In genomic region chr7:4690387-4690786, GRCm38 (mm10) we compare ENCODE assay signal across 8 mouse cellular contexts. TPM values are rescaled to one million over a fixed set of nuclear protein-coding genes. Genes with fewer than 3 reads are reported as not detected.
DNase-seq lines count a peak whose midpoint lies in the region; ATAC-seq and TF ChIP-seq lines count a peak whose summit lies in the region.

TSS of gene Brsk1 (plus strand) at chr7:4690604.

- H3K27me3 ChIP-seq in forebrain, embryonic 10.5 days (ENCODE audit: poor library complexity, severe bottlenecking) = no peaks in the 10 kb centered on the region
- H3K27me3 ChIP-seq in heart, postnatal 0 days (ENCODE audit: control insufficient read depth, insufficient read depth, low read length) = no peaks in the 10 kb centered on the region

- H3K9ac ChIP-seq in heart, postnatal 0 days (replicated peaks; ENCODE audit: low read depth, low read length) = peak within 1 kb of the TSS; percentile 93

- ATAC-seq in heart, postnatal 0 days (ENCODE audit: insufficient read depth, low read depth) = peak; percentile 70
- ATAC-seq in megakaryocyte, adult 5-6 weeks (ENCODE audit: poor library complexity, severe bottlenecking) = no peak

- 0% methylated on average over 10 of the region's 18 CpGs for WGBS in forebrain, embryonic 10.5 days
- 2% methylated on average over 6 of the region's 18 CpGs for WGBS in heart, postnatal 0 days
- WGBS in lung, adult 2 months = 1% methylated on average over 6 of the region's 18 CpGs

- peak; percentile 48 for DNase-seq in thymus, postnatal 14 days
- no peak for DNase-seq in thymus, adult 18-20 months
- peak; percentile 94 for DNase-seq in forebrain, embryonic 10.5 days (ENCODE audit: extremely low spot score, low spot score)
- peak; percentile 16 for DNase-seq in heart, postnatal 0 days (ENCODE audit: low spot score)
- peak; percentile 86 for DNase-seq in layer of hippocampus, adult 9-11 months
- no peak for DNase-seq in lung, adult 2 months
- DNase-seq in ovary, postnatal 36 days (ENCODE audit: low spot score) = peak; percentile 54

- TF ChIP-seq EP300 in heart, postnatal 0 days (IDR thresholded peaks at IDR 0.05; ENCODE audit: low read depth) = no peak

- TF ChIP-seq POLR2A in lung, adult 2 months (IDR thresholded peaks at IDR 0.05; ENCODE audit: borderline replicate concordance, extremely low read depth, low read depth, low read length) = no peak

- peaks cover 31% of the 10 kb centered on the region for H3K36me3 ChIP-seq in forebrain, embryonic 10.5 days (replicated peaks)
- no peaks in the 10 kb centered on the region; the same call in 1 of the 2 replicates for H3K36me3 ChIP-seq in heart, postnatal 0 days (replicated peaks; ENCODE audit: control insufficient read depth, insufficient read depth, low read length)

- TF ChIP-seq CTCF in heart, postnatal 0 days (IDR thresholded peaks at IDR 0.05; ENCODE audit: low read depth) = no peak
- no peak for TF ChIP-seq CTCF in lung, adult 2 months (IDR thresholded peaks at IDR 0.05; ENCODE audit: insufficient read depth, low read length)

- peak within 1 kb of the TSS; percentile 100 for H3K27ac ChIP-seq in forebrain, embryonic 10.5 days
- H3K27ac ChIP-seq in heart, postnatal 0 days (ENCODE audit: low read depth) = peak within 1 kb of the TSS; percentile 71

- H3K4me3 ChIP-seq in forebrain, embryonic 10.5 days = peak within 1 kb of the TSS; percentile 99
- H3K4me3 ChIP-seq in heart, postnatal 0 days (ENCODE audit: low read depth, low read length) = peak within 1 kb of the TSS; percentile 74
- H3K4me3 ChIP-seq in lung, adult 2 months (replicated peaks; ENCODE audit: extremely low read depth, low read depth, low read length) = peak within 1 kb of the TSS; percentile 37

- peaks cover 30% of the 10 kb centered on the region for H3K4me1 ChIP-seq in forebrain, embryonic 10.5 days
- no peaks in the 10 kb centered on the region for H3K4me1 ChIP-seq in heart, postnatal 0 days (ENCODE audit: control insufficient read depth, insufficient read depth)
- no peaks in the 10 kb centered on the region for H3K4me1 ChIP-seq in lung, adult 2 months (ENCODE audit: control insufficient read depth, insufficient read depth, low read length)

- no peaks in the 10 kb centered on the region for H3K9me3 ChIP-seq in forebrain, embryonic 10.5 days
- H3K9me3 ChIP-seq in heart, postnatal 0 days (replicated peaks; ENCODE audit: control insufficient read depth, low read length) = no peaks in the 10 kb centered on the region

- H3K4me2 ChIP-seq in heart, postnatal 0 days (ENCODE audit: low read depth, low read length) = peak within 1 kb of the TSS; percentile 100

RNA-seq across cellular contexts. Expression of gene Brsk1, which starts in this region (rescaled TPM):
- polyA plus RNA-seq in forebrain, embryonic 10.5 days (2016; fragmentation: Nextera tagmentation; extraction: Ambion mirVana) = 2.2 TPM in 2 replicates
- 7.1 and 10.9 TPM in 2 replicates for total RNA-seq in heart, postnatal 0 days (2014; rRNA removed; ENCODE audit: low replicate concordance)
- polyA plus RNA-seq in heart, postnatal 0 days (2015; fragmentation: Nextera tagmentation; extraction: Ambion mirVana) = 0.22 and 0.36 TPM in 2 replicates
- polyA plus RNA-seq in lung, adult 2 months (2012; rRNA removed) = 4.1 and 4.9 TPM in 2 replicates
- not detected in 2 replicates for total RNA-seq in megakaryocyte, adult 5-6 weeks (2015)
- total RNA-seq in megakaryocyte, adult 5-6 weeks (2017) = not detected in 2 replicates

Comparison
In these comparisons a context has a peak if more than half of its experiments do, and no peak if none do; other contexts are left out.
1. DNase-seq: peak in thymus, postnatal 14 days (single experiment), forebrain, embryonic 10.5 days (single experiment), heart, postnatal 0 days (single experiment), layer of hippocampus, adult 9-11 months (single experiment) and ovary, postnatal 36 days (single experiment); none in thymus, adult 18-20 months (0 of 2) and lung, adult 2 months (single experiment).
2. H3K4me3 ChIP-seq: peak in every context shown above with its lines; median percentile 99 in forebrain, embryonic 10.5 days; 74 in heart, postnatal 0 days; 37 in lung, adult 2 months.